Mouse (Mus musculus): ENCODE measurements at regions not wholly inside any gene's neighbourhood (a gene's known extent, or its start where the extent isn't known, plus 50 kb on each side); places are given as distances from the start of the nearest gene placed in this dataset.

DNA sequence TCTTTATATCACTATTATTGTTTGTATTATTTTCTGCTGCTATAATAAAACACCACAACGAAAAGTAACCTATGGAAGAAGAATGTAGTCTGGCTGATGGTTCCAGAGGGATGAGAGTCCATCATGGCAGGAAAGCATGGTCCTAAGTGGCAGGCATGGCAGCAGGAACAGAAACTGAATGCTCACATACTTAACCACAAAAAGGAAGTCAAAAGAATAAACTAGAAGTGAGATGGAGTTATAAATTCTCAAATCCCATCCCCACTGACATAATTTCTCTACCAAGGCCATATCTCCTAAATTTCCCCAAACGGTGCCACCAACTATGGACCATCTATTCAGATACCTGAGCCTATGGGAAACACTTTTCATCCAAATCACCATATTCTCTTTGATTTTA lies 408.7 kb upstream of the Cnksr2 start:
- DNase-seq (ENCODE audit: low spot score in 2 of 2) = no peak

DNA sequence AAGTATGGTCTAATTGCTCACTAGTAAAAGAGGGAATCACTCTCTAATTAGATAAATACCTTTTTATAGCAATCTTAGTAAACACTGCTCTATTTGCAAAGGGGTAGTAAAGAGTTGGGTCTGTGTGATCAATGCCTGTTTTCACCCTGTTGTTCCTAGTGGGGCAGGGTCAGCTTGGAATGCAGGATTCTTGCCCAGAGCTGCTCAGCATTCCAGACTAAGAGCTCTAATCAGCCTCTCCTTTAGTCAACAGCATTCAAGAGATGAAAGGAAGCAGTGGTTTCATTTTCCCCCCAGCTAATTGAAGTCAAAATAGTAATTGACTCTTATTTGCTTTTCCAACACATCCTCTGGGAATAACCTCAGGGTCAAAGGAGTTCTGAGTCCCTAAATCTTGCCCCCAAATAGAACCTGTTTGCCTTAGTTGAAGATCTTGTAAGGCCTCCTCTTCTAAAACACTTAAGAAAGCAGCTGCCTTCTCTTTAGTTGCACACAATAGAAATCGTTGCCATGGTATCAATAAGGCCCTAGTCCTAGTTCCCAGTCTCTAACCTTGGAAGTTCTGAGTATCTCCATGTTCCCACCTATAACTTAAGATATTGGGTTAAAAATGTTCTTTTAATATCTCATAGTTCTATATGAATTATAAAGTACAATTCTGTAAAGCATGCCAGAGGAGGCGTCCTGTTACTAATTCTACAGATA lies 380.6 kb upstream of the Cnksr2 start:
- DNase-seq (ENCODE audit: low spot score in 2 of 2) = no peak

DNA sequence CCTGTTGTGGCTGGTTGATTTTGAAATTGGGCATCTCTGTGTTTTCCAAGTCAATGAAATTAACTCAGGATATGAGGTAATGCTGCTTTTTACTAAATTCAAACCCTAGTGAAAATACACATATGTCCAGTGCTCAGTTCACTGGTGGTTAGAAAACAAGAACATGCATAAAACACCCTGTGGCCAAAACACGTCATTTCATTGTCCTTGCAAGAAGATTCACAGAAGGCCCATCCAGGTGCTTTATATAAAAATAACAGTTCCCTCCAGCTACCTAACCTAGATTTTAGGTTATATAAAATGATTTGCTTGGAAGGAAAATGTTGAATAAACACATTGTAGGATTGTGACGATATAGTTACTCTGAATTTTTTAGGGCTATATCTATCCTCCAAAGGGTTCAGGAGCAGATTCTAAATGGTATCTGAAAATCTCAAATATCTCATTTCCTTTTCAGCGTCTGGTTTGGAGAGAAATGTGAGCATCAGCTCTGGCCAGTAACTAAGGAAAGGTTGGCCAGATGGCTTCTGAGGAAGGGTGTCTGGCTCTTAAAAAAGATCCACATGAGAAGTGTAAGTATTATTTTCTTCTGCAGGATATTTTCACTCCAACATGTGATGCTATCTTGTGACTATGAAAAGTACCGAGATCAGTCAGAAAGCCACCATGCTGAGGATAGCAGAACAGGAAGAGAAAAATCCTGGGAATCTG lies 351.2 kb upstream of the Cnksr2 start:
- DNase-seq (ENCODE audit: low spot score in 2 of 2) = peak in 1 of 2 experiments; percentile 14

DNA sequence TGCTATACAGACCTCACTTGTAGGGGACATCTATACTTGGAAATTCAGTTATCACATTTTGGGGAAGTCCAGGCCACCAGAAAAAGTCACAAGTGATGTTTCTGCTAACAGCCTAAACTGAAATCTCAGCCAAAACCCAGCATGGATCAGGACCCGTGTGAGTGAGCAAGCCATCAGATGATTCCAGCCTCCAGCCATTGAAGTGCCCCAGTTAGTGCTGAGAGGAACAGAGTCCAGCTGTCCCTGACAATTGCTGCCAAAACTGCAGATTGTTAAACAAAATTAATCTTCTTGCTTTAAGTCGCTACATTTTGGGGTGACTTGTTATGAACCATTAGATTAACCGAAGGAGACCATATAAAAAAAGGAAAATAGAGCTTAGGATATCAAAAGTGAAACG lies 332.7 kb upstream of the Cnksr2 start:
- DNase-seq (ENCODE audit: low spot score in 2 of 2) = no peak

DNA sequence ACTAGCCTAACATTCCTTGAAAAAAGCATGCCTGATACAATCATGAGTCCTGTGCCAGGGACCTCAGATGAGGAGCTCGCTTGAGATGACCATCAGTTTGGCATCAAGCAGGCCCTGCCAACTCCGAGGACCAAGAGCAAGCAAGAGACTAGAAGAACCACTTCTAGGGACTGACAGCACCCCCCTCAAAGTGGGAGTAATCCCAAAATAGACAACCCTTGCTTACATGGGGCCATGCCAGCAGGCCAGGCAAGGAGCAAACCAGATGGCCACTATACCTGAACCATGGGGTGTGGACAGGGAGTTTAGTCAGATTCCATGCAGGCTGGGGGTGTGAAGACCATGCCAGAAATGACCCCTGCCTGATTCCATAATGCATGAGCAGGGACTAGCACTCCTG lies 330.1 kb upstream of the Cnksr2 start:
- DNase-seq (ENCODE audit: low spot score in 2 of 2) = no peak

All from right cerebral cortex, postnatal 36 days (tissue).